Mouse (Mus musculus) intestine, embryonic 16.5 days (tissue): ENCODE measurements around the gene Mblac2. TPM values are rescaled to one million over a fixed set of nuclear protein-coding genes. Genes with fewer than 3 reads are reported as not detected.
A peak's percentile ranks its signal among the peaks of the same experiment; 100 is the strongest.

Experiments
- ATAC-seq: fragments of 200-750 bp; cut with Nextera tagmentation; 2 replicates; pipeline ENCODE4 v1.8.0; 2017; ENCODE audit warnings: moderate TSS enrichment, moderate library complexity
- H3K27ac ChIP-seq: fragments of 300-500 bp; sonication (generic); 2 replicates; pipeline ENCODE4 v1.5.1; 2014; ENCODE audit warnings: mild to moderate bottlenecking, low read length
- H3K27me3 ChIP-seq: fragments of 300-500 bp; sonication (generic); replicated peaks from 2 replicates; pipeline ENCODE4 v1.6.1; 2014; ENCODE audit warnings: low read length, control low read depth, mixed read lengths; ENCODE audit not compliant: control insufficient read depth, insufficient read depth
- H3K36me3 ChIP-seq: fragments of 300-500 bp; sonication (generic); 2 replicates; pipeline ENCODE4 v1.6.1; 2014; ENCODE audit warnings: low read length, control low read depth; ENCODE audit not compliant: control insufficient read depth, insufficient read depth
- H3K4me1 ChIP-seq: fragments of 300-500 bp; sonication (generic); 2 replicates; pipeline ENCODE4 v1.6.1; 2014; ENCODE audit warnings: low read length, control low read depth, mixed read lengths; ENCODE audit not compliant: control insufficient read depth, insufficient read depth
- H3K4me2 ChIP-seq: fragments of 300-500 bp; sonication (generic); 2 replicates; pipeline ENCODE4 v1.6.1; 2014; ENCODE audit warnings: low read depth, low read length, control low read depth
- H3K4me3 ChIP-seq: fragments of 300-500 bp; sonication (generic); 2 replicates; pipeline ENCODE4 v1.5.1; 2014; ENCODE audit warnings: mild to moderate bottlenecking, low read length
- H3K9ac ChIP-seq: fragments of 300-500 bp; sonication (generic); 2 replicates; pipeline ENCODE4 v1.6.1; 2014; ENCODE audit warnings: low read depth, low read length
- H3K9me3 ChIP-seq: fragments of 300-500 bp; sonication (generic); 2 replicates; pipeline ENCODE4 v1.6.1; 2016; ENCODE audit warnings: low read length, control low read depth; ENCODE audit not compliant: control insufficient read depth
- WGBS: fragments of 180-500 bp; shearing (Covaris S2); extraction: QIAGEN DNeasy Blood & Tissue Kit; methylation state at CpG from one replicate; pipeline ENCODE4 v1.1.7; 2014; 5-methylcytosine and 5-hydroxymethylcytosine counted together
- polyA plus RNA-seq: library from polyadenylated mRNA; unstranded; fragments of >200 nt; fragmentation: Nextera tagmentation; extraction: Ambion mirVana; gene quantifications from 2 replicates; pipeline ENCODE4 v1.2.1, GENCODE M21; 2015

Gene Mblac2
- polyA plus RNA-seq, 1 experiment from 2014 or later: 8.8 TPM

DNA sequence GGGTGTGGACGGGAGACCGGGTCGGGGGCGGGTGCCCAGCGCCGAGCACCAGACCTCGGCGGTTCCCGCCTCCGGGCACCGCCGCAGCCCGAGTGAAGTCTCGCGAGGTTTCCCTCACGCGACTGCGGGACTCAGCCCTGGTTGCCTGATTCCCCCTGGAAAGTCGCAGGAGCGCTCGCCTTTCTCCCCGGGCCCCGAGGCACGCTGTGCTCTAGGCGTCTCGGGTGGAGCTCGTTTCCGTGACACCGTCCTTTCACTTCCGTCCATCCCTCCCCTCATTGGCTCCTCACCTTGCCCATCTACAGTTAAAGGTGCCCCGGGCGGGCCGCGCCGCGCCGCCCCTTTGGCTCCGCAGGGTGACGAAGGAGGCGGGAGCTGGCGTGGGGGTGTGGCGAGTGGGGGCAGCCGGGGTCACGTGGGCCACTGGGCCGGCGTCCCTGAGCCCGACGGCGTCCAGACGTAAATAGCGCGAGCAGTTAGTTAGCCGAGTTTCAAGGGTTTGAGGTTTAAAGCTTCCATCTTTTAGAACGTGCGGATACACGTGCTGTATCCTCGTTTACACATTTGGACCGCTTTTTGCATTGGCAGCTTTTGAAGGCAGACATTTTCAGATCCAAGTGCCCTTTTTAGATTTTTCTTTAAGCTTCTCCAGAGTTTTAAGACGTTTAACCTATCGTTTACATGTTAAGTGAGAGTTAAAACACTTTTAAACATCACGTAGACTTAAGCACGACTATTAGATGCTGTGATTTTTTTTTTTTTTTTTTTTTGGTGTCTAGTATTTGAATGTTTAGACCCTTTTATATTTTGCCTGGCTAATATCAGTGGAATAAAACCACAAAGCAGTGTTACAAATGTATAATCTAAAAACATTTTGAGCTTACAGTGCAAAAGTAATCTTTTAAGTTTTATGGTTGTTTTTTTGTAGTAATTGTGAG lies 72.5 kb downstream of the Mblac2 start:
- H3K36me3 ChIP-seq: 0 out of 2 replicates have a peak, but pooled peaks cover 5% of the 10 kb centered on the region
- H3K4me3 ChIP-seq: peak overlapping the region; percentile 72
- no peaks in the 10 kb centered on the region for H3K27me3 ChIP-seq
- H3K9ac ChIP-seq: peak overlapping the region; percentile 84
- peak; percentile 99 for ATAC-seq
- no peaks in the 10 kb centered on the region; the same call in 1 of the 2 replicates for H3K4me1 ChIP-seq
- peak overlapping the region; percentile 42 for H3K4me2 ChIP-seq
- under 1% methylated on average over 62 of the region's 62 CpGs for WGBS
- H3K9me3 ChIP-seq: no peaks in the 10 kb centered on the region
- H3K27ac ChIP-seq: peak overlapping the region; percentile 96

DNA sequence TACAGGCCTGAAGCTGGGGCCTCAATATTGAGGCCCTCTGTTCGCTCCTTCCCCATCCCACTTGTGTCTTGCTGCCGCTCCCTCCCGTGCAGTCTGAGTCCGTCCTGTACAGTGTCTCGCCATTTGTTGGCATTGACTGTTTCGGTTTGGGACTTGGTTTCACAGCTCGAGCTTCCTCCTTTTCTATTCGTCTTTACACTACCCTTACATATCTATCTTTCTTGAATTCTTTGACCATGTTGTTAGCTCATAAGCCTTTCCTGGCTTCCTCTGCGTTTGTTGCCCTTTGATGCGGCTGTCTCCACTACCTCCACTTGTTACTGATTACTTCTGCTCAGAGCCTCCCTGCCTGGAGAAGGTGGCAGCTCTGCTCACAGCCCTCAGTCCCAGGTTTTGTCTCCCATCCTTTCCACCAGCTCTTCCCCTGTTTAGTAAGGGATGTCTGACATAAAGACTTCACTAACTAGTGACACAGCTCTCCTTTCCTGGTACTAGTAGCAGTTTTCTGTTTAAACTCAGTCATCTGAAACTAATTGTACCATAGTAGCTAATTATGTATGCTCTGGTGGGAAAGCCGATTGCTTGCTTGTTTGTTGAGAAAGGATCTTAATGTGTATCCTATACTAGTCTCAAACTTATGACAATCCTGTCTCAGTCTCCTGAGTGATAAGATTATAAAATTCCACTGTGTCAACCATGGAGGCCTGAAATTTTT lies 74.8 kb downstream of the Mblac2 start:
- no peak for ATAC-seq
- H3K9me3 ChIP-seq: no peaks in the 10 kb centered on the region
- WGBS: 78% methylated on average over 11 of the region's 11 CpGs

DNA sequence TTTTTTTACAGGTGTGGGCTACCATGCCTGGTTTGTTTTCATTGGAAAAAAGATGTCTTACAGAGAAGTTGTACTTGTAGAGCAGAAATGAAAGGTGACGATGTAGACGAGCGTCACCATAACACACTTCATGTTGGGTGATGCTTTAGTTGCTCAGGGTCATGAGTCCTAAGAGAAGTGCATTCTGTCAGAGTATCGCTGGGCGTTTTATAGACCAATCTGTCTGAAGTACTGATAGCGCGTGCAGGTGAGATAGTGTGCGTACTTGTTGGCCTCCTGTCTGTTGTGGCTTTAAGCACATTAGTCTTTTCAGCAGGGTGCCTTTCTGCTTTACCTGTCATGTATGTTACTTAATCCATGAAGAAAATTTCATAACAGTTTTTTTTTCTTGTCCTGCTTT lies 79.0 kb downstream of the Mblac2 start:
- Histone ChIP-seq H3K27me3 (no peaks in the 10 kb centered on the region), H3K9ac (no peak overlapping the region), H3K36me3 (0 out of 2 replicates have a peak, but pooled peaks cover under 1% of the 10 kb centered on the region), H3K9me3 (no peaks in the 10 kb centered on the region), H3K4me2 (no peak overlapping the region), H3K4me3 (no peak overlapping the region), H3K27ac (no peak overlapping the region), H3K4me1 (no peaks in the 10 kb centered on the region)
- WGBS: 80% methylated on average over 8 of the region's 8 CpGs
- peak; percentile 79; the same call in 1 of the 2 replicates for ATAC-seq

More for the DNA sequence above, 74.8 kb downstream of the Mblac2 start:
- Histone ChIP-seq H3K4me3 (no peak overlapping the region), H3K4me1 (no peaks in the 10 kb centered on the region; the same call in 1 of the 2 replicates), H3K36me3 (0 out of 2 replicates have a peak, but pooled peaks cover 5% of the 10 kb centered on the region), H3K9ac (no peak overlapping the region), H3K27ac (no peak overlapping the region), H3K4me2 (no peak overlapping the region), H3K27me3 (no peaks in the 10 kb centered on the region)

DNA sequence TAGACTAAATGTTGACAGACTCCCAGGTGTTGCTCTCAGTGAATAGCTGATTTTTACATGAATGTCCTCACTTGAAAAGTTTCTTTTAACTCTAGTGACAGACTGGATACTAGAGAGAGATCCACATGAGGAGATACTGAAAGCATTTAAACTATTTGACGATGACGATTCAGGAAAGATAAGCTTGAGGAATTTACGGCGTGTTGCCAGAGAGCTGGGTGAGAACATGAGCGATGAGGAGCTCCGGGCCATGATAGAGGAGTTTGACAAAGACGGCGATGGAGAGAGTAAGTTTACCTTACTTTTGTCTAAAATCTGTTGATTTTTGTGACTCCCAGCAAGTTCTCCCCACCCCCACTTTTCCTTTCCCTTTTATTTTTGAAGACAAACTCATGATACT lies 80.7 kb downstream of the Mblac2 start:
- no peak overlapping the region for H3K4me3 ChIP-seq
- no peak overlapping the region for H3K4me2 ChIP-seq
- no peak for ATAC-seq
- no peak overlapping the region for H3K27ac ChIP-seq
- no peaks in the 10 kb centered on the region for H3K27me3 ChIP-seq
- 44% methylated on average over 8 of the region's 8 CpGs for WGBS
- no peak overlapping the region for H3K9ac ChIP-seq
- no peaks in the 10 kb centered on the region for H3K36me3 ChIP-seq
- no peaks in the 10 kb centered on the region for H3K9me3 ChIP-seq
- H3K4me1 ChIP-seq: no peaks in the 10 kb centered on the region

DNA sequence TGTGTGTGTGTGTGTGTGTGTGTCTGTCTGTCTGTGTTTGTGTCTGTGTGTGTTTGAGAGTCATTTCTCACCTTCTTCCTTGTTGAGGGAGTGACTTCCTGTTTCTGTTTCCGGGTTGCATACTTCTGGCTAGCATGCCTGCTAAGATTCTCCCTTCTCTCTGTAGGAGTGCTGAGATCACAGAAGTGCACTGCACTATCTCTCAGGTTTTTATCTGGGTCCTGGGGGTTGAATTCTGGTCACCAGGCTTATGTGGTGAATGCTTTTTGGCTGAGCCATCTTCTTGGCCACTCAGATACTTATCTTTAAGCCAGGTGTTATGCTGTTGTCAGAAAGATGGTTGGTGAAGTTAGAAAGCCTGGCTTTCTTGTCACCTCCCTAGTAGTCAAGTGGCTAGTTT lies 82.7 kb downstream of the Mblac2 start:
- Histone ChIP-seq H3K4me3 (no peak overlapping the region), H3K36me3 (no peaks in the 10 kb centered on the region; the same call in 1 of the 2 replicates), H3K9me3 (no peaks in the 10 kb centered on the region), H3K27ac (no peak overlapping the region), H3K4me1 (no peaks in the 10 kb centered on the region), H3K27me3 (no peaks in the 10 kb centered on the region), H3K4me2 (no peak overlapping the region), H3K9ac (no peak overlapping the region)
- ATAC-seq: no peak
- WGBS: 52% methylated on average over 1 of the region's 1 CpGs

DNA sequence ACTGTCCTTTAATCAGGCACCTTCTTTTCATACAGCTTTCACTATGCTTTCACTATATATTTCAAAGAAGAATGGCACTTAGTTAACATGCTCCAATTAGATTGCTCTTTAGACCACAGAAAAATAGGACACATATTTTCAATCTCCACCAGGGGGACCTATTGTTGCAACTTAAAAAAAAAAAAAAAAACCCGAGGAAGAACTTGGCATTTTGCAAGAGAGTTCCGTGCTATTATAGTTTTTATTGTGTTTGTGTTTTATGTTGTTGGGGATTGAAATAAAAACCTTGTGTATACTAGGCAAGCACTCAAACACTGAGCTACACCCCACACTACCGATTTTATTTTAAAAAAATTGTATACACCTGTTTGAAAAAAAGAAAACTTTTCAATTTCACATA lies 90.0 kb downstream of the Mblac2 start:
- H3K4me3 ChIP-seq: no peak overlapping the region
- H3K4me1 ChIP-seq: no peaks in the 10 kb centered on the region
- H3K27me3 ChIP-seq: no peaks in the 10 kb centered on the region
- 35% methylated on average over 3 of the region's 3 CpGs for WGBS
- no peaks in the 10 kb centered on the region for H3K9me3 ChIP-seq
- no peak overlapping the region for H3K4me2 ChIP-seq
- ATAC-seq: no peak
- H3K9ac ChIP-seq: no peak overlapping the region
- H3K27ac ChIP-seq: no peak overlapping the region
- no peaks in the 10 kb centered on the region; the same call in 1 of the 2 replicates for H3K36me3 ChIP-seq

Other genes starting within 250 kb of the Mblac2 start
- 0.56 and 0.73 TPM in 2 replicates for gene Adgrv1, start 78.2 kb upstream of the Mblac2 start, polyA plus RNA-seq
- gene Lysmd3, start 53.7 kb upstream of the Mblac2 start, polyA plus RNA-seq: 23.7 and 24.7 TPM in 2 replicates
- gene Polr3g, start 328 bp upstream of the Mblac2 start, polyA plus RNA-seq: 11.9 and 15.2 TPM in 2 replicates
- gene Cetn3, start 71.7 kb downstream of the Mblac2 start, polyA plus RNA-seq: 142 and 164 TPM in 2 replicates